Mouse (Mus musculus) erythroblast, embryonic 14.5 days (primary cell): ENCODE measurements around the gene Zmynd10.

Experiments used
- GATA1 ChIP-seq: IDR thresholded peaks from 2 replicates; pipeline ENCODE4 v1.6.1; 2012; ENCODE audit warnings: low read length, inconsistent platforms, mixed read lengths
- TAL1 ChIP-seq: IDR thresholded peaks from 3 replicates; pipeline ENCODE4 v1.6.1; 2012; ENCODE audit warnings: low read length, inconsistent platforms, mixed read lengths

DNA sequence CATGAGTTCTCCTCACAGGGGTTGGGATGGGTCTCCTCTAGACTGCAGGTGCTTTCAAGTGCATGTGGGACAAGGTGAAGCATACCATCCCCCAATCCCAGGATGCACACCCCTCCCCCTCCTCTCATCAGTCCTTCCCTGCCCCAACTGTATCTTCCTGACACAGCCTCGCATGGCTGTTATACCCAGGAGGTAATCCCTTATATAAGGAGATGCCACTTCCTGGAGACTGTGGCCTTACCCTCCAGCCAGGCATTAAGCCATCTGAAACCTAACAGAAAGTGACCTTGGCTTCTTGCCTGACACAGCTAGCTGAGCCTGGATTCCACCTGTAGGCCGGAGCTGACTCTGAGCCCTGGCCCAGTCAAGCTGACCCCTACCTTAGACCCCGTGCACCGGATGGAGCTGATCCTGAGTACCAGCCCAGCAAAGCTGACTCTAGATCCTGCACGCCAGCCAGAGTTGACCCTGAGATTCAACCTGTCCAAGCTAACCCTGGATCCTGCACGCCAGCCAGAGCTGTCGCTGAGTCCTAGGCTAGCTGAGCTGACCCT, 35.5 kb downstream of the Zmynd10 start:
- TF ChIP-seq GATA1 (no peak), TAL1 (no peak)
